In the genomic region with DNA sequence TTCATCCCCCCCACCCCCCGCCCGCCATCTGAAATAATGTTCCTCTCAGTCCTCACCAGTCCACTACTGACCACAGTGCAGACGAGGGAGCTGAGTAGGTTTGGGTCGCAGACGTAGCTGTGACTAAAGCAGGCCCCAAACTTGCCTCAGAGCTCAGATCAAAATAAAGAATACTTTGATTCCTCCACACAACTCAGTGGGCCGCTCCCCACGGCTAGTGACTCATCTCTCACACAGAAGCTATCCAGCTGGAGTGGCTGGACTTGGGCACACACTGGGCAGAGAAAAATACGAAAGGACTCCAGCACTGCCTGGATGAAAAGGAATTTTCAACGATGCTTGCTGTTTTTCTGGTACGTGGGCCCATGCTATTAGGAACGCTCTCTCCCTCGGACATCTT, we compare ENCODE assay signal across 9 mouse cellular contexts. TPM values are rescaled to one million over a fixed set of nuclear protein-coding genes. Genes with fewer than 3 reads are reported as not detected.
DNase-seq lines count a peak whose midpoint lies in the region; ATAC-seq and TF ChIP-seq lines count a peak whose summit lies in the region.
"Had no signal": no experiment of that assay in that cellular context is flagged by ENCODE, and none has a peak within 500 bp of the region (broad histone marks: within the 10 kb centered on the region; RNA-seq: fewer than 3 reads in every experiment).

No protein-coding gene starts in this region.

- no peak overlapping the region for H3K9ac ChIP-seq in lung, postnatal 0 days (replicated peaks; ENCODE audit: low read depth)
- H3K9ac ChIP-seq in hindbrain, embryonic 11.5 days (ENCODE audit: low read depth, low read length), result no peak overlapping the region
- H3K9ac ChIP-seq in neural tube, embryonic 13.5 days, result no peak overlapping the region; the same call in 1 of the 2 replicates

- H3K27me3 ChIP-seq in lung, postnatal 0 days (replicated peaks; ENCODE audit: insufficient read depth, low read length), result no peaks in the 10 kb centered on the region
- H3K27me3 ChIP-seq in hindbrain, embryonic 11.5 days (ENCODE audit: control insufficient read depth, insufficient read depth, low read length), result no peaks in the 10 kb centered on the region
- no peaks in the 10 kb centered on the region for H3K27me3 ChIP-seq in neural tube, embryonic 13.5 days

- no peak for TF ChIP-seq EP300 in lung, postnatal 0 days (IDR thresholded peaks at IDR 0.05)

- no peak overlapping the region for H3K4me3 ChIP-seq in lung, postnatal 0 days (ENCODE audit: low read depth, low read length)
- H3K4me3 ChIP-seq in brown adipose tissue, adult 24 weeks (ENCODE audit: insufficient read depth, low read depth, low read length), result no peak overlapping the region
- H3K4me3 ChIP-seq in hindbrain, embryonic 11.5 days (ENCODE audit: low read depth, low read length), result no peak overlapping the region
- H3K4me3 ChIP-seq in neural tube, embryonic 13.5 days, result no peak overlapping the region

- 69% methylated on average over 12 of the region's 12 CpGs for WGBS in lung, postnatal 0 days
- WGBS in hindbrain, embryonic 11.5 days, result 77% methylated on average over 12 of the region's 12 CpGs
- 71% methylated on average over 12 of the region's 12 CpGs for WGBS in neural tube, embryonic 13.5 days

- H3K9me3 ChIP-seq in lung, postnatal 0 days (ENCODE audit: low read length), result no peaks in the 10 kb centered on the region
- no peaks in the 10 kb centered on the region for H3K9me3 ChIP-seq in hindbrain, embryonic 11.5 days (ENCODE audit: control insufficient read depth, low read length)
- no peaks in the 10 kb centered on the region for H3K9me3 ChIP-seq in neural tube, embryonic 13.5 days

- peaks cover 3% of the 10 kb centered on the region; the same call in 1 of the 2 replicates for H3K36me3 ChIP-seq in lung, postnatal 0 days (ENCODE audit: insufficient read depth, low read length)
- H3K36me3 ChIP-seq in hindbrain, embryonic 11.5 days (ENCODE audit: control insufficient read depth, insufficient read depth, low read length), result peaks cover 16% of the 10 kb centered on the region
- peaks cover 44% of the 10 kb centered on the region for H3K36me3 ChIP-seq in neural tube, embryonic 13.5 days

- peaks cover 11% of the 10 kb centered on the region; the same call in 1 of the 2 replicates for H3K4me1 ChIP-seq in lung, postnatal 0 days (ENCODE audit: insufficient read depth, low read depth, low read length)
- H3K4me1 ChIP-seq in brown adipose tissue, adult 24 weeks (ENCODE audit: control insufficient read depth, insufficient read depth, insufficient read length, low read length), result peaks cover 38% of the 10 kb centered on the region
- H3K4me1 ChIP-seq in hindbrain, embryonic 11.5 days (replicated peaks; ENCODE audit: control insufficient read depth, insufficient read depth, low read length), result peaks cover 7% of the 10 kb centered on the region
- H3K4me1 ChIP-seq in neural tube, embryonic 13.5 days (replicated peaks), result peaks cover 74% of the 10 kb centered on the region

- H3K4me2 ChIP-seq in lung, postnatal 0 days (replicated peaks; ENCODE audit: low read depth, low read length), result no peak overlapping the region
- H3K4me2 ChIP-seq in hindbrain, embryonic 11.5 days (replicated peaks; ENCODE audit: low read depth, low read length), result no peak overlapping the region
- H3K4me2 ChIP-seq in neural tube, embryonic 13.5 days, result 0 out of 2 replicates have a peak overlapping the region, but pooled peaks have one; percentile 20

- no peak for TF ChIP-seq CTCF in lung, postnatal 0 days (IDR thresholded peaks at IDR 0.05)

- ATAC-seq in lung, postnatal 0 days, result no peak; the same call in 1 of the 2 replicates
- ATAC-seq in hindbrain, embryonic 11.5 days (ENCODE audit: low FRiP score), result no peak
- no peak for ATAC-seq in neural tube, embryonic 13.5 days (ENCODE audit: low read depth)

- peak; percentile 34 for DNase-seq in lung, postnatal 0 days (ENCODE audit: low spot score)
- DNase-seq in lung, adult 18-20 months, result no peak
- DNase-seq in hindbrain, embryonic 11.5 days (ENCODE audit: low spot score), result no peak
- no peak for DNase-seq in ovary, postnatal 14 days (ENCODE audit: low spot score)
- DNase-seq in spleen, postnatal 14 days (ENCODE audit: low spot score in 2 of 2), result no peak
- DNase-seq in cerebellum, postnatal 4 days (ENCODE audit: low spot score in 2 of 2), result no peak
- DNase-seq: cerebellum, adult 11-12 months had no signal

- peak overlapping the region; percentile 62; the same call in 1 of the 2 replicates for H3K27ac ChIP-seq in lung, postnatal 0 days (ENCODE audit: low read length)
- H3K27ac ChIP-seq in brown adipose tissue, adult 24 weeks (replicated peaks; ENCODE audit: low read depth, low read length), result peak overlapping the region; percentile 99
- peak overlapping the region; percentile 70 for H3K27ac ChIP-seq in hindbrain, embryonic 11.5 days (ENCODE audit: low read depth, low read length)
- H3K27ac ChIP-seq in neural tube, embryonic 13.5 days (replicated peaks), result peak overlapping the region; percentile 92

RNA-seq across cellular contexts. Expression of a gene that starts 10.8 kb away (rescaled TPM):
- polyA plus RNA-seq in lung, postnatal 0 days (2015; fragmentation: Nextera tagmentation; extraction: Ambion mirVana), result 18.4 and 18.7 TPM in 2 replicates
- polyA plus RNA-seq in brown adipose tissue, adult 24 weeks (2012; ENCODE audit: insufficient read depth, insufficient read length, missing spikeins), result 4.0 and 7.6 TPM in 2 replicates
- polyA plus RNA-seq in hindbrain, embryonic 11.5 days (2014; fragmentation: Nextera tagmentation; extraction: Ambion mirVana), result 13.8 and 14.4 TPM in 2 replicates
- polyA plus RNA-seq in neural tube, embryonic 13.5 days (2015; fragmentation: Nextera tagmentation; extraction: Ambion mirVana), result 78.0 and 84.2 TPM in 2 replicates

RNA-seq across cellular contexts. Expression of a gene that starts 22.4 kb away (rescaled TPM):
- 48.6 and 54.0 TPM in 2 replicates for polyA plus RNA-seq in lung, postnatal 0 days (2015; fragmentation: Nextera tagmentation; extraction: Ambion mirVana)
- 24.3 and 31.2 TPM in 2 replicates for polyA plus RNA-seq in brown adipose tissue, adult 24 weeks (2012; ENCODE audit: insufficient read depth, insufficient read length, missing spikeins)
- 147 and 158 TPM in 2 replicates for polyA plus RNA-seq in hindbrain, embryonic 11.5 days (2014; fragmentation: Nextera tagmentation; extraction: Ambion mirVana)
- polyA plus RNA-seq in neural tube, embryonic 13.5 days (2015; fragmentation: Nextera tagmentation; extraction: Ambion mirVana), result 91.6 and 95.1 TPM in 2 replicates
